Mouse (Mus musculus): ENCODE results near the gene Rgs7.

The Rgs7 gene

GRCm38 (mm10) chr1:175025781-175026309 lies 466.5 kb downstream of the Rgs7 start:
- no peak for DNase-seq

GRCm38 (mm10) chr1:175024136-175024535 lies 468.2 kb downstream of the Rgs7 start:
- DNase-seq = no peak
